Mouse (Mus musculus) cerebellum, postnatal 4 days (tissue): ENCODE measurements around the gene Nodal.

ENCODE experiments used
- DNase-seq, 2 experiments: peaks; one replicate each; pipeline ENCODE4 v3.0.0; 2022; ENCODE audit warnings: low spot score in 2 of 2, mixed read lengths in 1 of 2

The Nodal gene

GRCm38 (mm10) chr10:61417672-61418071 lies at the start of gene Nodal:
TSS of gene Nodal (plus strand) at chr10:61417972.
- no peak for DNase-seq

- no peak for DNase-seq
These were observed 48.0 kb upstream of the Nodal start for GRCm38 (mm10) chr10:61369755-61370154.

- no peak for DNase-seq
These were observed 47.3 kb upstream of the Nodal start for GRCm38 (mm10) chr10:61370273-61370979.

- no peak for DNase-seq
These were observed 45.7 kb upstream of the Nodal start for GRCm38 (mm10) chr10:61371884-61372584.

- peak in 1 of 2 experiments; percentile 65 for DNase-seq
These were observed 45.2 kb upstream of the Nodal start for GRCm38 (mm10) chr10:61372585-61372923.

GRCm38 (mm10) chr10:61374076-61374475 lies 43.7 kb upstream of the Nodal start:
- no peak for DNase-seq

- no peak for DNase-seq
These were observed 42.8 kb upstream of the Nodal start for GRCm38 (mm10) chr10:61374771-61375481.

- DNase-seq: no peak
These were observed 39.7 kb upstream of the Nodal start for GRCm38 (mm10) chr10:61378050-61378449.

GRCm38 (mm10) chr10:61378698-61379097 lies 39.1 kb upstream of the Nodal start:
- no peak for DNase-seq

GRCm38 (mm10) chr10:61379340-61380040 lies 38.3 kb upstream of the Nodal start:
- DNase-seq: no peak

- DNase-seq: peak in 1 of 2 experiments; percentile 42
These were observed 37.6 kb upstream of the Nodal start for GRCm38 (mm10) chr10:61380186-61380585.

GRCm38 (mm10) chr10:61381823-61382222 lies 35.9 kb upstream of the Nodal start:
- no peak for DNase-seq

GRCm38 (mm10) chr10:61382281-61382731 lies 35.5 kb upstream of the Nodal start:
- no peak for DNase-seq

- peak; percentile 38 to 65 for DNase-seq
These were observed 34.6 kb upstream of the Nodal start, which contains the start of gene Pald1 for GRCm38 (mm10) chr10:61383021-61383714. TSS of gene Pald1 (minus strand) at chr10:61383530.

- DNase-seq: no peak
These were observed 34.1 kb upstream of the Nodal start for GRCm38 (mm10) chr10:61383715-61384047.

GRCm38 (mm10) chr10:61385174-61385573 lies 32.6 kb upstream of the Nodal start:
- no peak for DNase-seq

- no peak for DNase-seq
These were observed 31.5 kb upstream of the Nodal start for GRCm38 (mm10) chr10:61386284-61386683.

- peak in 1 of 2 experiments; percentile 44 for DNase-seq
These were observed 28.8 kb upstream of the Nodal start for GRCm38 (mm10) chr10:61389020-61389419.

- DNase-seq: no peak
These were observed 27.6 kb upstream of the Nodal start for GRCm38 (mm10) chr10:61390148-61390547.

- DNase-seq: no peak
These were observed 25.2 kb upstream of the Nodal start for GRCm38 (mm10) chr10:61392584-61392983.

GRCm38 (mm10) chr10:61394476-61395136 lies 23.2 kb upstream of the Nodal start:
- no peak for DNase-seq
